ENCODE assay signal across 1 mouse cellular context in the genomic region with DNA sequence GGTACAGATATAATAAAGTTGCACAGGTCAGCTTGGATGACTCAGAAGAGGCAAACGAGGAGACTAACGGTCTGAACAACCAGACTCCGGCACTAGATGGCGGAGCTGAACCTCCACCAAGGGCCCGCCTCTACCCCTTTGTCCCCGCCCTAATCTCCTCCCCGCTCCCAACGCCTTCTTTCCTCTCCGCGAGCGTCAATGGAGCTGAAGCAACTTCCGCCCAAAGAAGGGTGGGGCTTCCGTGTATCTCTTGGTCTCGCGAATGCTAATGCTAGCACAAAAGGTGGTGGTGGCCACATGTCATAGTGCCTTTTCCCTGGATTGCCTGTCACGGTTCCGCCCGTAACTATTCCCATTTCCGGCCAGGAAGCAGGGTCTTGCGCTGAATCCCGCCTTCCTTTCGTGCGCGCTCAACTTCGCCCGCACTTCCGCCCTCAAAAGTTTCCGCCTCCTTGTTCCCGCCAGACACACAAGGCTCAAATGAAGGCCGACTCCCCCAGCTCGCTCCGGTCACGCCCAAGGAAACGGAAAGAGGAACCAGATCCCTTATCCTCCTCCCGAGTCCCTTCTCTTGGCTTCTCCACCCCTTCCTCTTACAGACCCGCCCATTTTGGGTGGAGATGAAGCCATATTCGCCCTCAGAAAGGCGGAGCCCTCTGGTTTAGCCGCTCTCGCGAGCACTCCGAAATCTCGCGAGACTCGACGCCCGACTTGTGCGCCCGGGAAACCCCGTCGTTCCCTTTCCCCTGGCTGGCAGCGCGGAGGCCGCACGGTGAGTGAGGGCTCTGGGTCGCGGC.
TF ChIP-seq lines count a peak whose summit lies in the region.

Gene Rps19 (plus strand): TSS at position 476 of the 797 bp plus-strand sequence.

TF ChIP-seq in CH12.LX, 34 proteins besides CTCF, POLR2A, EP300 and RAD21 (continued from another document):
- TF ChIP-seq USF2 (conservative IDR thresholded peaks at IDR 0.05; ENCODE audit: low read depth, low read length) (no peak), PAX5 (IDR thresholded peaks at IDR 0.05; ENCODE audit: low read length) (no peak), TBP (conservative IDR thresholded peaks at IDR 0.05; ENCODE audit: low read depth, low read length) (peak; percentile 92), NRF1 (IDR thresholded peaks at IDR 0.05; ENCODE audit: low read depth, low read length) (0 out of 2 replicates have a peak, but pooled peaks have one; percentile 42), MAZ (IDR thresholded peaks at IDR 0.05; ENCODE audit: low read depth, low read length) (no peak), MXI1 (IDR thresholded peaks at IDR 0.05; ENCODE audit: low read depth, low read length) (no peak), BHLHE40 (IDR thresholded peaks at IDR 0.05; ENCODE audit: low read depth, low read length) (0 out of 2 replicates have a peak, but pooled peaks have one; percentile 12), ZMIZ1 (IDR thresholded peaks at IDR 0.05; ENCODE audit: low read depth, low read length) (0 out of 2 replicates have a peak, but pooled peaks have one; percentile 65), HCFC1 (IDR thresholded peaks at IDR 0.05; ENCODE audit: low read depth, low read length) (peak; percentile 80), POLR2AphosphoS2 (IDR thresholded peaks at IDR 0.05; ENCODE audit: low read depth, low read length) (peak; percentile 92), UBTF (IDR thresholded peaks at IDR 0.05; ENCODE audit: low read depth, low read length) (peak; percentile 81), SMC3 (IDR thresholded peaks at IDR 0.05; ENCODE audit: low read depth, low read length) (peak; percentile 62), E2F4 (IDR thresholded peaks at IDR 0.05; ENCODE audit: insufficient replicate concordance, low read depth, low read length) (peak; percentile 83; the same call in 1 of the 2 replicates)
